Mouse (Mus musculus) WW6 (cell line): ENCODE data around the gene Cth.
A peak's percentile ranks its signal among the peaks of the same experiment; 100 is the strongest.
"Not testable (repeated sequence)": the region's sequence is repeated elsewhere in the genome, so short reads cannot be mapped to it uniquely, and the experiment has no call there.

Experiments used
- DNase-seq: peaks from one replicate; pipeline ENCODE4 v3.0.0-alpha.2; 2013; ENCODE audit warnings: low read depth, low spot score

Cth gene

DNA sequence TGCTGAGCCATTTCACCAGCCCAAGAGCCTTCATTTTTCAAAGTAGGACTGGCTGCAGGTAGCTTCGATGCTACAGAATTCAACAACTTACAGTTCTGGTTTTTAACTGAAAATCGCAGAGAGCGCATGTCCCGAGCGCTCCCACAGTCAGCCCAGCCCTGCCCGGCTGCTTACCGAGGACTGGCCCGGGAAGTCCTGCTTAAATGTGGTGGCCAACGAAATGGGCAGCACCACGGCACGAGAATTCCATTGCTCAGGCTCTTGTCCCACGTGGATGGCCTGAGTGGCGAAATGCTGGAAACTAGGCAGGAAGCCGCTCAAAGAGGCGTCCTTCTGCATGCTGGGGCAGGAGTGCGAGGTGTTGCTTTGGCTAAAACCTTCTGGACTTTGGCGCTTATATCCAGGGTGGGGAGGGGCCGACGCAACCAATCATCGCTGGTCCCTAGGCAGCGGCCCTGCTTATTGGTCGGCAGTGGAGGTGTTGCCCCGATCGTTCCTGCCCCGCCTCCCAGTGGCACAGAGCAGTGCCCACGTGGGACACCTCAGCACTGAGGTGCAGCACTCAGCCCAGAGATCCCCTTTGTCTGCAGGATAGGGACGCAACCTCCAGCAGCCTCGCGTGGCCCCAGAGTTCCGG lies at the start of gene Cth:
Cth (minus strand) TSS at position 386 of the 637 bp plus-strand sequence.
- DNase-seq = peak; percentile 81

- DNase-seq = peak; percentile 22
Observed at GRCm38 (mm10) chr3:157973236-157973635, 48.4 kb upstream of the Cth start.

GRCm38 (mm10) chr3:157971151-157971550 lies 46.3 kb upstream of the Cth start:
- no peak for DNase-seq

GRCm38 (mm10) chr3:157957320-157957719 lies 32.4 kb upstream of the Cth start:
- no peak for DNase-seq

DNA sequence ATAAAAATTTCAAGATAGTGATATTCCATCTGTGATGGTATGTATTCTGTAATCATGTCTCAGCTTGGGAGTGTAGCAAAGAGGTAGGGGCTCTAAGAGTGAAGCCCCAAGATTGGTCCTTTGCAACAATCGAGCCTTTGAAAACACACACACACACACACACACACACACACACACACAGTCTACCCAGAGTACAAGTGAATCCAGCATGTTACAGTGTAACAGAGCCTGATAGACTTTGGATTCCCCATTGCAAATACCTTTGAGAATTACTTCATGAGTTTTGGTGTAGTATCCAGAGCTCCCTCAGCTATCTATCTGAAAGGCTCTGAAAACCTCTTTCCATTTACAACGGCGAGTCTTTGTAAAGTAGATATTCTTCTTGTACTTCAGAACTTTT lies 31.3 kb upstream of the Cth start:
- DNase-seq = no peak

- DNase-seq = no peak
Observed at GRCm38 (mm10) chr3:157955466-157955865, 30.6 kb upstream of the Cth start.

DNA sequence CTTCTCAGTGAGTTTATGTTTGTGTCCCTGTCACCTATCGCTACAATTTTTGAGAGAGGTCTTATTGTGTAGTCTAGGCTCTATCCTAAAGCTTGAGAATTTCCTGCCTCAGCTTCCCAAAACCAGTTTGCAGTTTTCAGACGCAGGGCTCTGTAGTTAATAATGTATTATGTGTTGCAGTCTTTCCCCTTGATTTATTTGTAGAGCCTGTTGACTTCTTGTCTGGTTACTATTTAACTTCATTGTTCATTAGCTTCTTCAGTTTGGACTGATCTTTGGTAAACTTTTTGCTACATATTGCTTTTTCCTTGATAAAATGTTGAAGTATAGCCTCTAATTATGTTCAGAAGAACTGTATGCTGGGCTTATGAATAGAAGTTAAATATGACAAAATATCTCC lies 27.8 kb upstream of the Cth start:
- DNase-seq = no peak

GRCm38 (mm10) chr3:157947383-157948280 lies 22.8 kb upstream of the Cth start:
- DNase-seq = no peak

- DNase-seq = peak; percentile 80
Observed at GRCm38 (mm10) chr3:157946843-157947358, 22.0 kb upstream of the Cth start, which contains the start of gene Ankrd13c. Gene Ankrd13c, plus strand, starts transcription at chr3:157947239.

- DNase-seq = no peak
Observed at GRCm38 (mm10) chr3:157938585-157938984, 13.7 kb upstream of the Cth start.

DNA sequence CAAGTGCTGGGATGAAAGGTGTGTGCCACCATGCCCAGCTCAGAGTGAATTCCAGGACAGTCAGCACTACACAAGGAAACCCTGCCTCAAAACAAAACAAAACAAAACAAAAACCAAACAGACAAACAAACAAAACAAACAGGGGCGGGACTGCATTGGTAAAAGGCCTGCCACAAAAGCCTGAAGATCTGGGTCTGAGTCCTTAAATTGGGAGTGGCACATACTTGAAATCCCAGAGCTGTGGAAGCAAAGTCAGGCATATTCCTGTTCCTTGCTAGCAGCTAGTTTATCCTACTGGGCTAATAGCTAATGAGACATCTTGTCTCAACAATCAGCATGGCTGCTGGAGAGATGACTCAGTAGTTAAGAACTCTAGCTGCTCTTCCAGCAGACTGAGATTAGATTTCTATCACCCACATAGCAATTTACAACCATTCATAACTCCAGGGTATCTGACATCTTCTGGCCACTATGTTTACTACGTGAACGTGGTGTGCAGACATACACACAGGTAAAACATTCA lies 9.5 kb upstream of the Cth start:
- DNase-seq = no peak

DNA sequence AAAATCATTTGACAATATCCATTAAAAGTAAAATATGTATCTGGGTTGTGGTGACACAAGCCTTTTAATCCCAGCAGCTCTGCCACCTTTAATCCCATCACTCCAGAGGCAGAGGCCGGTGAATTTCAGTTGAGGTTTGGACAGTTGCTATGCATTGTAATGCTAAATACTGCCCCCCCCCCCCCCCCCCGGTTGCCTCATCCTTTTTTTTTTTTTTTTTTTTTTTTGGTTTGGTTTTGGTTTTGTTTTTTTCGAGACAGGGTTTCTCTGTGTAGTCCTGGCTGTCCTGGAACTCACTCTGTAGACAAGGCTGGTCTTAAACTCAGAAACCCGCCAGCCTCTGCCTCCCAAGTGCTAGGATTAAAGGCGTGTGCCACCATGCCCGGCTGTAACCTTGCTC lies 8.3 kb upstream of the Cth start:
- DNase-seq = not testable (repeated sequence)

GRCm38 (mm10) chr3:157932074-157932473 lies 7.2 kb upstream of the Cth start:
- DNase-seq = no peak

DNA sequence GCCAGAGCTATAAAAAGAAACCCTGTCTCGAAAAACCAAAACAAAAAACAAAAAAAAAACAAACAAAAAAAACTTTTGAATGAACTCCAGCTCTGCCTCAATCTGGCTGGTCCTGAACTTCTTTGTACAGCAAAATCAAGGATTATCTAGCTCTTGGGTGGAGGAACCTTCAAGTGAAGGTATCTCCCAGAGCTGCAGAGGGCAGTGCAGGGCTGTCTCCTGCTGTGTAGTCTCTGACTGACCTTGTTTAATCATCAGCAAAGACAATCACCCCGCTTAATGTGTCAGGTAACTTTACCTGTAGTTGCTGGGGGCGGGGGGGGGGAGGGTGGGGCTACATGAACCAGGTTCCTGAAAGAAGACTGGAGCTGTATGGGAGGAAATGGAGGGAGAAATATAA lies 6.7 kb upstream of the Cth start:
- no peak for DNase-seq

- no peak for DNase-seq
Observed at GRCm38 (mm10) chr3:157929417-157929816, 4.5 kb upstream of the Cth start.

DNA sequence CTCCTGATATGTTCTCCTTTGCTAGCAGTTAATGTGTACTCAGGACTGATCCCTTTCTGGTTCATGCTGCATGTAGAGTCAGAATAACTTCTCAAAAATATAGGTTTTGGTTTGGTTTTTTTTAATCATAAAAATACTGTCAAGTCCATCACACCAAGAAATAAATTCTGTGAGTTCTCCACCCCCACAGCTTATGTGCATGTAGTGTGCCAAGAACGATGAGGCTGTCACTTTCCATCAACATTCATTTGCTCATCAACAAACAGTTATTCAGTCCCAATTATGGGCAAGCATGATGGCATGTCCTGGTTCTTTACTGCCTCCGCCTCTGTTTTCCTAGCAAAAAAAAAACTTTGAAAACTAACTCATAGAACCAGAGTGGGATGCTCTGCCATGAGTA lies 3.9 kb upstream of the Cth start:
- no peak for DNase-seq

- DNase-seq = no peak
Observed at GRCm38 (mm10) chr3:157926761-157927160, 1.9 kb upstream of the Cth start.

DNA sequence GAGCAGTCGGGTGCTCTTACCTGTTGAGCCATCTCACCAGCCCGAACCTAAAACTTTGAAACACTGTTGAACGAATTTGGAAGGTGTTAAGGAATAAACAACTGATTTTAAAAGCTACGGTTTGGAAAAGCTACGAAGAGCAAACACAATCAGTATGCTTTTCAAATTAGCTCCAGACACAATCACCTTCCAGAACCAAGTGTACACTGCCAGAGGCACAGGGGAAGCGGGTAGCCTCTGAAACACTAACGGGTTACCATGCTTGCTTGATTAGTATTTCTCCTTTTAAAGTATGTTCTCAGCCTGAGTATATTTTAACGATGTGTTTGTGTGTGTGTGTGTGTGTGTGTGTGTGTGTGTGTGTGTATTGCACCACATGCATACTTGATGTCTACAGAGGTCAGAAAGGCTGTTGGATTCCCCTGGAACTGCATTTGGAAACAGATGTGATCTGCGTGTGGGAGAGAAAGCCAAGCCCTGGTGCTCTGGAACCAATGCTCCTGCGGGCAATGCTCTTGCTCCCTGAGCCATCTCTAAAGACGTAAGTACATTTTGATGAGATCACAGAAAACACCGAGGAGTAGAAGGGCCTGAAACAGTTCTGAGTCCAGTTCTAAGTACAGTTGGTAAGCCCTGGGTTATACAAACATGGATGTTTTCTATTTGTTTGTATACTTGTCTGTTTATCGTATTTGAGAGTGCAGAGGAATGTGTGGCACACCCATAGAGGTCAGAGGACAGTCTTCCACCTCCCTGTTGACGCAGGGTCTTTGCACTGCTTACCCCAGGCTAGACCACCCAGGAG lies 1.0 kb upstream of the Cth start:
- DNase-seq = no peak

GRCm38 (mm10) chr3:157923268-157923835 lies 1.5 kb downstream of the Cth start:
- no peak for DNase-seq

DNA sequence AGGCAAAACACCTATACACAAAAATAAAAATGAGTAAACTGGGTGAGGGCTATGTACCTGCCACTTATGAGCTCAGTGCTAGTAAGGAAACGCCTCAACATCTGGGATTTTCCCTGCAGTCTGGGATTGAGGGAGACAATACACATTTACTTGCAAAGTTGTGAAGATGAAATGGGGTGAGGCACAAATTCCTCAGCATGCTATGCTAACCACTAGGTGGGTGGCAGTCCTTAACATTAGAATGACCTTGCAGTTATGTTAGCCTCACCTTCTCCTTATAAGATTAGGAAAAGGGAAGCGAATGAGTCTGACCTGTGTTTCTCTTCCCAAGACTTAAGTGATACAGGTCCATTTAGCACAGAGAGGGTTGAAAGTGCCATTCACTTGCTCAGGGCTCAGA lies 3.5 kb downstream of the Cth start:
- no peak for DNase-seq

DNA sequence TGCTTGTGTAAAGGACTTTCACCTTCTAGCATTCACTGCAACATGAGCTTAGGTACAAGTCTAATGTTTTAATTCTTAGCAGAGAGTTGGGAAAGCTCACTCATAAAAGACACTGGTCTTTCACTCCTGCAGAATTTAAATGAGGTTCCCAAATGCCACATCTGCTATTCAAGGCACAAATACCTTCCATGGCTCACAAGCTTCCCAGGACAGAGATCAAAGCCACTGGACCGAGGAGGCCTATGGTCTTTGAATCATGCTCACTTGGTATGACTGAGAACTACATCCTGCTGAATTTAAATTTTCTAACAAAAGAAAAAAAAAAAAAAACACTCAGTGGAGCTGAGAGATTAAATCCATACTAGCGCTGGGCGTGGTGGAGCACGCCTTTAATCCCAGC lies 8.5 kb downstream of the Cth start:
- no peak for DNase-seq
